Mouse (Mus musculus): ENCODE data around the gene Slc26a8.

Gene Slc26a8

DNA sequence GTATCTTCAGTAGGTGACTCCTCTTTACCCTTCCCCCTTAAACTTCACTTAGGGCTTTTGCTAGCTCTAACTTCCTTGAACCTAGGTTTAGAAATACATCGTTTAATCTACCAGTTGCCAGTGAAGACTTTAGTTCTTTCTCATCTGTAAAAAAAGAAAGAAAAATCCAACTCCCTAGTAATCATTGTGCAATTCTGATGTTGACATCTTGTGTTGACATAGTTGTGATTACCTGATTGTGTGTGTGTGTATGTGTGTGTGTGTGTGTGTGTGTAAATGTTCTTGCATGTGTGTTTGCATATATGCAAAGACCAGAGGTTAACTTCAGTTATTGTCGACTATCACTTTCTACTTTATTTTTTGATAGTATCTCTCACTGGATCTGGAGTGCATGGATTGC is 8.6 kb upstream of the Slc26a8 start:
- DNase-seq (ENCODE audit: low spot score), result no peak

DNA sequence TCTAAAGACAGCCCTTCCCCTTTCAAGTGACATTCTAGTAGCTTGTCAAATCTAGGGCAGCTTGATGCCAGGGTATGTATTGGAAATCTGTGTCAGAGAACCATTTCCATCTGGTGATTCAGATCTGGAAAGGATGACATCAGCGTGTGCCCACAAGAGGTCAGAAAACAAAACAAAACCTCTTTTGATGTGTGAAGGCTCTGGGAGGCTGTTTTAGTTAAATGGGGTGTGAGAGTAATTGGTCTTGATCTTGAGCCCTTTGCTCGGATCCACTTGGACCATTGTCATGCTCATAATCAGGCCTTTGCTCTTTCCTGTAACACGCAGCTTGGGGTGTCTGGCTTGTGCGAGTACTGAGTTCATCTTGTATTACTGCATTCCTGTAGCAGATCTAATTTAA is 8.2 kb upstream of the Slc26a8 start:
- peak; percentile 38 for DNase-seq (ENCODE audit: low spot score)

DNA sequence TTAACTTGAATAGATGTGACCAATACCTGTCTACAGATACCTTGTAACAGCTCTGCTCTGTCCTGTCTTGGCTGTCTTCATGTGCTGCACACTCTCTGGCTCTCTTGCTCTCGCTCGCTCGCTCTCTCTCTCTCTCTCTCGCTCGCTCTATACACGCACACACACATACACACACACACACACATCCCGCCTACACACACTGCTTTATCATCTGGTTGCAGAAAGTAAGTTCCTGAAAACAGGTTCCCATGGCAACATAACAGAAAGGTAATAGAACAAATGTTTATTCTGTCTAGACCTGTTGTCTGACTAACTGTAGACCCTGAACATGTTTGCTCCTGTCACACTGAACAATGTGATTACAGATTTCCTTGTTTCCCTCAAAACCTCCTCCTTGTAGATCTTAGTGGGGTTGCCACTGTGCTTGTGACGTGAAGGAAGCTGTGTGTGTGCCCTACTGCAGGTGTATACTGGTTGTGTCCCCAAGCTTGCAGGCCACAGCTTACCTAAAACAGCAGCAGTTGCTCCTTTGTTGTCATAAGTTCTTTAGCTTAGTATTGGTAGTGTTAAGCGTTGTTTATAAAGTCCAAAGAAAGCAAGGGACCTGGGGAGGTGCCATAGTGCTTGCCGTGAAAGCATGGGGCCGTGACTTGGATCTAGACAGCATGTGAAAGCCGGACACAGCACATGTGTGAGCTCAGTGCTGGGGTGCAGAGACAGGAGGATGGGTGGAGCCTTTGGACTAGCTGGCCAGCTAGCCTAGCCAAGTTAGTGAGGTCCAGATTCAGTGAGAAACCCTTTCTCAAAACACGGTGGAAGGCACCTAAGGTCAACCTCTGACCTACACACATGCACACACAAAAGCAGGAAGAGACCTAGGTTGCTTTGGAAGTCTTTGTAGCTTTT is 7.5 kb upstream of the Slc26a8 start:
- DNase-seq (ENCODE audit: low spot score), result peak; percentile 57

DNA sequence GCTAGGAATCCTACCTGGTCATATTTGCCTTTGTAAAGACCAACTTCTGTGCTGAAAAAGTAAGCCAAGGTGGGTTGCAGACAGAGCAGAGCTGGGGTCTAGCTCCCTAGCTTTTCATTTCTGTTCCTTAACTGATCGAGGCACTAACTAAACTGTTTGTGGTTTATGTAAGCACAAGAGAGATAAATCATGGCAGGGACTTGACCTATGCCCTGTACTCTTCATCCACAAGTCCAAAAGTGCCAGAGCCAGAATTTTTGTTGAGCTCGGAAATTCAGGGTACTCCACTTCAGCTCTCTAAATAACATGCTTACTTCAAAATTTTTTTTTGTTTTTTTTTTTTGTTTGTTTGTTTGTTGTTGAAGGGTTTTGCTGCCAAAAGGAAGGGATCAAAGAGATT is 6.6 kb upstream of the Slc26a8 start:
- peak; percentile 37 for DNase-seq (ENCODE audit: low spot score)

DNA sequence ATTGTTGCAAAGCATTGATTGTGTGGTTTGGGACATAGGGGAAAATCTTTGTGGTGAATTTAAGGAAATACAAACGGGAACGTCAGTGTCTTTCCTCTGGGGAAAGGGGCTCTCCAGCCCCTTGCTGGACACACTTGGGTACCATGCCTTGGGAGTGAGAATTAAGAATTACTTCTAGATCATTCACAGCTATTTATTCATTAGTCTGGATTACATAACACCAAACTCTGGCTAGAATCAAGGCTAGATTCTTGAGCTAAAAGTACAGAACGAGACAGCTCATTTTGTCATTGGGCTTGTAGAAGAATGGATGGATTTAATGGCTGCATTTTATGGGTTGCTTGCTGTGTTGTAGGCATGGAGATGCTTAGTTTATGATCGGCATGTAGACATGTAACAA is 4.8 kb upstream of the Slc26a8 start:
- DNase-seq (ENCODE audit: low spot score), result no peak

DNA sequence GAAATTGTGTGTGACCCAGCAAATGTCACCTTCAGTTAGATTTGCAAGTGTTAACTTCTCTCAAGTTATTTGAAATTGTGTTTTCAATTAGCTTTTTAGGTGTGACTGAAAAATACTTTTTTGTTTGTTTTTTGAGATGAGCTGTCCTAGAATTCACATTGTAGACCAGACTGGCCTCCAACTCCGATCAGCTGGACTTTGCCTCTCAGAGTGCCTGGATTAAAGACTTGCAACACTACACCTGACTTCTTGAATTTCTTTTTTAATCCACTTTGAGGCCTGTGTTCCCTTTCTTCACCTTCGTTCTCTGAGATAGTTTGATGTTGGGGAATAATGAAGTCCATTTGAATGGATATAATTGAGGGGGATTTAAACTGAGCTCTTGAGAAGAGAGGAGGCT is 4.0 kb upstream of the Slc26a8 start:
- no peak for DNase-seq (ENCODE audit: low spot score)

DNA sequence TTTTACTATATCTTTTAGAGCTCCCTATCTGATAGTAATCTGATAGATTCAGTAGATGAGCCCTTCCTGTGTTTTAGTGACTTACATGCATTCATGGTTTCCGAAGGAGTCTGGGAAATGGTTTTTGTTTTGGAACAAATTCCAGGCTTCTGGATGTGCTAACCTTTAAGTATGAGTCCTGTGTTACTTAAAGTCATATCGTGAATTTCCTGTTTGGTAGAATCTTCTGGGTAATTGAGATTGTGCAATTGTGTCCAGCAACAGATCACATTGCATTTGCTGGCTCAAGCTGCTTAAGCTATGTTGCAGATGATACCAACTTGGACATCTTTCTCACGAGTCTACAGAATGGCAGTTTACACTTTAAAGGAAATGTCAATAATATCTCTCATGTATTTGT is 3.1 kb upstream of the Slc26a8 start:
- peak; percentile 46 for DNase-seq (ENCODE audit: low spot score)

DNA sequence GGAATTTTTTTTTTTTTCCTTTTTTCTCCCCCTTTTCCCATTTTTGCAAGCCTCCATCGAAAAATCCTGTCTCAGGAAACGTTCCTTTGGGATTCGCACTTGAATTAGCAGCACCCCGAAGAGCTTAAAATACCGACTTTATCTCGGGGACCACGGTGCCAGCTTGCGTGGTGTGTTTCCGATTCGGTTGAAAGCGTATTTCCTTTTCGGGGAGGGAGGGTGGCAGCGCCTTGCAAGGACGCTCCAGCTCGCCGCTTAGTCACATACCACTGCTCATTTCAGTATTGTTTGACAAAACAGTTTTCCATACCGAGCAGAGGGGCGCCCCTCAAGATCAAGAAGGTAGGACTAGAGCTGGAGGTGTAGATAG is 2.3 kb upstream of the Slc26a8 start:
- DNase-seq (ENCODE audit: low spot score), result peak; percentile 58

DNA sequence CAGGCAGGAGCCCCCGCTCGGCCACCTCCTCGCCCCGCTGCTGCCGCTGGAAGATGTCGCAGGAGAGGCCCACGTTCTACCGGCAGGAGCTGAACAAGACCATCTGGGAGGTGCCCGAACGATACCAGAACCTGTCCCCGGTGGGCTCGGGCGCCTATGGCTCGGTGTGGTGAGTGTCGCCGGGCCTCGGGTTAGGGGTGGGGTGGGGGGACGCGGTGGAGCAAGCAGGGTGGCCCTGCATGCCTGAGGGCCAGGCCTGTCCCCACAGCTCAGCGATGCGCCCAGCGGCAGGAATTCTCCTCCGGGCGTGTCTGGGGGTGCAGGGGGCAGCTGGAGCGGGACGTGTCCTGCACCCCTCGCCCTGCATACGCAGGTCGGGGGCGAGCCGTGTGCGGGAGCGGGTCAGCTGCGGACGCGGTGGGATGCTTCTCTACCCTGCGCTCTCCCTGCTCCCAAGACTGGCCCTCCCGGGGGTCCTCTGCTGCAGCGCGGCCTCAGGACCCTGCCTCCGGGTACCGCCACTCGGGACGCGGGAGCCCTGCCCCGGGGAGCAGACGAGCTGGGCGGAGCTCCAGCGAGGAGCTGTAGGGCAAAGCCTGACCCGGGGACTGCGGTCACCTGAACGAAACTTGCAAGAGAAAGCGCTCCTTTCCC is 1.8 kb upstream of the Slc26a8 start:
- peak; percentile 45 for DNase-seq (ENCODE audit: low spot score)

DNA sequence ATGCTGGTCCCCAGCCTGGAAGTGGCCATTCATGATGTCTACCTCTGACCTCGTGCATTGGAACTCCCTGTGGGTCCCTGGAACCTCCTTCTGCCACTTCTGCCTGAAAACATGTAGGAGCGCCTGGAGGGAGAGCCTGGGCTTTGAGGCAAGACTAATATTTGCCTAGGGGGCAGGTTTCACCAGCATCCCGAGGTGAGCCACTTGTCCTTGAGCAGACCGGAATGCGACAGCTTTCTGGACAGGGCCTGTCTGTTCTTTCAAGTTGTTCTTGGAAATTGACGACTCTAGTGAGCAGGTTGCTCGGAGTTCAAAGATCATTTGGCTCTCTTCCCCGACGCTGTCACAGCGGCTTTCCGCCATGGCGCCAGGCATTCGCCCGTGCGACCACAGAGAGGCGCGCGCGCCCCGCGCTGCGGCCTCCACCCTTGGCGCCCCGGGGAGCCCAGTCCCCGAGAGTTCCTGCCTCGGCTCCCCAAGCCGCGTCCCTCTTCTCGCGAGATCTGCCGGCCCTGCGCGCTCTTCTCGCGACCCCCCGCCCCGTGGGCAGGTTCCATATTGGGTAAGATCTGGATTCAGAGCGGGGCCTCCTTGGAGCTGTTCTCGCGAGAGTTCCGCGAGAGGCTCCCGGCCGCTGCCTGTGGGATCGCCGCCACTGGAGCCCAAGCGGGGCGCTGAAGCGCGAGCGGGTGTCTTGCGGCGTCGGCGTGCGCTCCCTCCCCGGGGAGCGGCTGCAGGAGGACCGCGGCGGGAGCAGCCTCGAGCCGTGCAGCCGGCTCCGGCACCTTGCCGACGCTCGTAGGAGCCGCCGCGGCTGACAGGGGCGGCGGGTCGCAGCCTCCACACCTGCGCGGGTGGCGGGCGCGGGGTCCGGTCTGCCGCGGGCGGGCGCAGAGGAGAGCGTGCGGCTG is 998 bp upstream of the Slc26a8 start, which contains the start of gene Mapk14:
Gene Mapk14, plus strand, starts transcription at position 554 of the 911 bp plus-strand sequence.
- DNase-seq (ENCODE audit: low spot score), result peak; percentile 100

DNA sequence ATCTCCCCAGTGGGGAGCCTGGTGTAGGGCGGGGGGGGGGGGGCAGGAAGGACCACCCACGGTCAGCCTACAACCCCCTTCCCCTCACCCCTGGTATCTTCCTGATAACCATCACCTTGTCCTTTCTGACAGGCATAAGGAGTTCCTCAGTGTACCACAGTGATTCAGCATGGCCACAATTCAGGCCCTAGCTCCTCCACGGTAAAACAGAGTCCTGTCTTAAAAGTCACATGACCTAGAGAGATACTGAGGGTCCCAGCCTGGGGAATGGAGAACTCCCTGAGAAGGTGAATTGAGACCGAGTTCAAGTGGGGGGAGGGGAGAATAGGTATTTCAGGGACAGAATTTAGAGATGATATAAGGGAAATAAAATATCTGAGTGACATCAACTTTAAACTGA is 2.7 kb downstream of the Slc26a8 start:
- DNase-seq (ENCODE audit: low spot score), result no peak

DNA sequence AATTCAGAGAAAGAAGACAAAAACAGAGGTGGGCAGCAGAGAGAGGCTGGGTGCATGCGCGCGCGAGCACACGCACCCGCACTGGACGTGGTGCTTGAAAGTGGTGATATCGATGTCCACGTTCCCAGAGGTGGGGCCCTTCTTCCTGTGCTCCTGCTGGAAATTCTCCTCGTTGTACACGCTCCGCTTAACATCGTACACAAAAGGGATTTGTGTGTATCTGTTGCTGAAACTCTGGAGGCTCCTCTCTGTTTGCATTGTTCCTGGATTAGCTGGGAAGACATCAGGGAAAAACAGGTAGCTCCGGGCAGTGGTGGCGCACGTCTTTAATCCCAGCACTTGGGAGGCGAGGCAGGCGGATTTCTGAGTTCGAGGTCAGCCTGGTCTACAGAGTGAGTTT is 5.4 kb downstream of the Slc26a8 start:
- DNase-seq (ENCODE audit: low spot score), result no peak

DNA sequence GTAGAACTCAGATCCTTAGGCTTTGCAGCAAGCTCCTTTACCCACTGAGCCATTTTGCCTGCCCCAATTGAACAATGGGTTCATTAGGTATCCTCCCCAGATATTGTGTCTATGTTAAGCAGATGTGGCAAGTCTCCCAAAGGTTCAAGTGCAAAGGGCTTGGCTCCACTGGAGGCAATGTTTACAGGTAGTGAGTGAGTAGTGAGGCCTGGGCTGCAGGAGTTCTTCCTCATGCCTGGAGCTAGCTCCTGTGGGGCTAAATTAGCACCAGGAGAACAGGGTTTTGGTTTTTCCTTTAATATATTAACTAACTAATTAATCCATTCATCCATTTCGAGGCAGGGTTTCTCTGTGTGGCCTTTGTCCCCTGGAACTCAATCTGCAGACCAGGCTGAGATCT is 6.4 kb downstream of the Slc26a8 start:
- no peak for DNase-seq (ENCODE audit: low spot score)

DNA sequence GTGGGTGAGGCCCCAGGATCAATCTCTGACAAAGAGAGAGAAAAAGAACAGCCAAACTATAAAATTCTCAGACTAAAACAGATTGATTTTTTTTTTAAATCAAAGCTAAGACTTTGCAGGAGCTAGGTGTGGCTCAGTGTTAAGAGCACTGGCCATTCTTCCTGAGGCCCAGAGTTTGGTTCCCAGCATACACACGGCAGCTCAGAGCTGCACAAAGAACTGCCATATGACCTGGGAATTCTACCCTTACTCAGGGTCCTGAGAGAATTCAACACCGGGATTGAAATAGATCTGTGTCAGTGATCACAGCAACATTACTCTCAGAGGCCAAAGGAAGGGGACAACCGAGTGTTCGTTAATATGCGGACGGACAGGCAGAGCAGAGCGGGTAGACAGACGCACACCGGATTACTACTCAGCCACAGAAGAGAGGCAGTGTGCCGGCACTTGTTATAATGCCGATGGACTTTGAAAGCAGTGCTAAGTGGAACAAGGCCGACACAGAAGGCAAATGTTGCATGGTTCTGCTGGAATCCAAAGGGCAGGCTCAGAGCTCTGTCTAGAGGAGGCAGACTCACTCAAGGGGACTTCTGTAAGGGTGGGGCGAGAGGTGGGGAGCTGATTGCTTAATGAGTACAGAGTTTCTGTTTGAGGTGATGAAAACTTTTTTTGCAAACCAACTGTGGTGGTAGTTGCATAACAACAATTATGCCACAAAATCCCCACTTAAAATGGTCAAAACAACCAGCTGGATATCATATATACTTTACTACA is 7.5 kb downstream of the Slc26a8 start:
- peak; percentile 53 for DNase-seq (ENCODE audit: low spot score)

DNA sequence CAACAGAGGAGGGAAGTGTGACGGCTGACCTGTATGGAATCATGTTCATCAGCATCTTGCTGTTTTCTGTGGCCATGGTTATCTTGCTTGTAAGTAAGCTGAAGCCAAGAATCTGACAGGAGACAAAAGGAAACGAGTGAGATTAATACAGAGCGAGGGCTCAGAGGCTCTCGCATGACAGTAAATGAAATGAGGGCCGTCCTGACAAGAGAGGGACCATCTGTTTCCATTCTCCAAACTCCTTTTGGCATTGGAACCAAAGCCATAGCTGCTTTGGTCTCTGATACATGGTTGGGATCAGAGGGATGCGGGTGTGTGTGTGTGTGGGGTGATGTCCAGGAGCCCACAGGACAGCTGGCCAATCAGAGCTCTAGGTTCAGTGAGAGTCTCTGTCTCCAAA is 30.5 kb downstream of the Slc26a8 start:
- no peak for DNase-seq (ENCODE audit: low spot score)

DNA sequence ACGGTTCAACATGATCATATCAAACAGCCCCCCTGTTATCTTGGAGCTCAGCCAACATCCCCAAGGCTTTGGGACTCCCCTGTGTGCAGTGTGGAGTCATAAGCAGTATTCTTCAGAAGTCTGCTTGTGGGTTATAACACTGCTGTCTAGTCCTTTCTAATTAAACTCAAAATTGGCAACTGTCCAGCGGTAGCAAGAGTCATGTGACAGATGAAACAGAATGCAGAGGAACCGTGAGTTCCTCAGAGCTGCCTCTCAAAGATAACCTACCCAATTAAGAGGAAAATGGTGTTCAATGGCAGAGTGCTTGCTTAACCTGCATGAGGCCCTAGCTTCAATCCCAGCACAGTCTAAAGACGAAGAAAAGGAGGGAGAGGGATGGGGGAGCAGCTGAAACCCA is 32.1 kb downstream of the Slc26a8 start:
- DNase-seq (ENCODE audit: low spot score), result no peak

DNA sequence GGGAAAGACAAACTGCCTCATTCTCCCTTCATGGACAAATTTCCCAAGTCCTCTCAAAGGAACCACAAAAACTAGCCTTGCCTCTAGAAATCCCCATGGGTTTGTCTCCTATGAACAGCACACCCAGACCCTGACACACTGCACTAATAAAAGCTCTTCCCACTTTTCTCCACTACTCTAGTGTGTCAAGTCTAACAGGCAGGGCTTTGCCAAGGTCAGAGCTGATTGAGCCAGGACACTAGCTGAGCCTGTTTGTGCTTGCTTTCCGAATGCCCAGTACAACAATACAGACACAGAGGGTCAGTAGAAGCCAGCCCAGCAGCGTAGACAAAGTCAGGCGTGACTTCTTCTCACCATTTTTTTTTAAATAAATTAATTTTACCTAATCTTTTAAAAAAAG is 39.8 kb downstream of the Slc26a8 start:
- DNase-seq (ENCODE audit: low spot score), result no peak

DNA sequence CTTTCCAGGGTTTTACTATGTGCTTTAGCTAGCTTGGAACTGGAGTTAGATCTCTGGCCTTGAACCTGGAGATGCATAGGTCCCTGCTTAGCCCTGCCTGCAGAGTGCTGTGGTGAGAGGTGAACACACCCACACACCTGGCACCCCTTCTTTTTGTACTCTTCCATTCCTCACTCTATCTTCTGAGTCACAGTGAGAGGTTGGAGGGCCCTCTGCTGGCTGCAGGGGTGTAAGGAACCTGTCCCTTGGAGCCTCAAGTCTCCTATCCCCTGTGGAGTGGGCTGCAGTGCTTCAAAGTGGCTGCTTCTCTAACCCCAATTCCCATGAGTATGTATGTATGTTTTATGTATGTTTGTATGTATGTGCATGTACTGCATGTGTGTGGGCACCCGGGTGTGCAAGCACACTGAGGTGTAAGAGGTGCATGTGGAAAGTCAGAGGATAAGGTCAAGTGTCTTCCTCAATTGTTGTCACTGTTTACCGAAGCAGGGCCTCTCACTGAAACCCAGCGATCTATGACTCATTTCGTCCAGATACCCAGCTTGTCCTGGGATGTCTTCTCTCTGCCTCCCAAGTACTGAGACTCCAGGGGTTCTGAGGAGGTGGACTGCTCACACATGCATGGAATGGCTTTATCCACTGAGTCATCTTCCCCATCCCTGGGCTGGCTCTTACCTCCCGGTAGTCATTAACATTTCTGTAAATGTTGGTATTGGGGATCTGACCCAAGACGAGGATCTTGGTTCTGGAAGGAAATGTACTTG is 41.2 kb downstream of the Slc26a8 start:
- peak; percentile 29 for DNase-seq (ENCODE audit: low spot score)

DNA sequence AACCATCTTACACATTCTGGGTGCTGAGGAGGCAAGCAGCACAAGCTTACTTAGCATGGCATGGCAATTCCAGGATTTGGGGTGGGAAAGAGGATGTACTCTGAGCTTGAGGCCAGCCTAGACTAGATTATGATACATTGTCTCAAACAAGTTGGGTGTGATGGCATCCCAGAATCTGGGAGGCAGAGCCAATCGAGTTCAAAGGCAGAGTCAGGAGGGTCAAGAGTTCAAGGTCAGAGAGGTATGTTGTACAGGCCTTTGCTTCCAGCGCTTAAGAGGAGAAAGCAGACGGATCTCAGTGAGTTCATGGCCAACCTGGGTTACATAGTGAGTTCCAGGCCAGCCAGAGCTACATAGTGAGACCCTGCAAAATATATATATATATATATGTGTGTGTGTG is 43.8 kb downstream of the Slc26a8 start:
- DNase-seq (ENCODE audit: low spot score), result no peak

DNA sequence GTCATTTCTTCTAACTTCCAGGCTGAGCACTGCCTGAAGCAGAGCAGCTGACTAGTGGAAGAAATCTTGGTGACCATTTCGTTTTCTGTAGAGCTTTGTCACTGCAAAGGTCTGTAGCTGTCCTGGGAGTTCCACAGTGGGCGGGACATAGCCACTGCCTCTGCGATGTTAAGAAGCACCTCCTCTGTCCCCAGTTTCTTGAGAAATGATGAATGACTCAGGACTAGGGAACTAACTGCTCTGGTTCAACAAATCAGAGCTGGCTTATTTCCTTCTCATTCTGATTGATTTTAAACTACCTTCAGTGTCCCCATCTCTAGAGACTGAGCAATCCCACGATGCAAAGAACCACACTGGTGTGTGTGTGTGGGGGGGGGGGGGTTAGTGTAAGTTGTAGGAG is 45.9 kb downstream of the Slc26a8 start:
- DNase-seq (ENCODE audit: low spot score), result no peak

DNA sequence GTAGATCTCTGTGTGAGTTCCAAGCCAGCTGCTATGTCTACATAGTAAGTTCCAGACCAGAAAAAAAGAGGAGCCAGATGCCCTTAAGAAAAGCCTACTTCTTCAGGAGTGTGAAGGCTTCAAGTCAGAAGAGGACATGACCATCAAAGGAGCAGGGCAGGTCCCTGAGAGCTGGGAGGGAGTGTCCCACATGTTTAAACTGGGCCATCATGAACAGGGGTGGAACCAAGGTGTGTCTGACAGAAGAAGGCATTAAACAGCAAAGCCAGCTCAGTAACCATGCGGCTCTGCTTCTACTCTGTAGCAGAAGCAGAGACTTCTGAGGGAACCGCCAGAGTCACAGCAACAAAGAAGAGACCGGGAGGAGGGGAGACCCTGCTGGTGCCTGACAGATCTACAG is 46.3 kb downstream of the Slc26a8 start:
- DNase-seq (ENCODE audit: low spot score), result no peak

Measured in lung, postnatal 25 days (tissue).